Mouse (Mus musculus) neural tube, embryonic 12.5 days (tissue): ENCODE measurements at regions not wholly inside any gene's neighbourhood (a gene's known extent, or its start where the extent isn't known, plus 50 kb on each side); places are given as distances from the start of the nearest gene placed in this dataset.

Experiments used
- ATAC-seq: fragments of 200-750 bp; cut with Nextera tagmentation; 2 replicates; pipeline ENCODE4 v1.8.0; 2017; ENCODE audit warnings: low read depth, mild to moderate bottlenecking, moderate TSS enrichment, moderate library complexity; ENCODE audit not compliant: low FRiP score
- H3K27ac ChIP-seq: fragments of 300-500 bp; sonication (generic); 2 replicates; pipeline ENCODE4 v1.5.1; 2016
- H3K27me3 ChIP-seq: fragments of 300-500 bp; sonication (generic); replicated peaks from 2 replicates; pipeline ENCODE4 v1.6.1; 2016; ENCODE audit warnings: mild to moderate bottlenecking
- H3K36me3 ChIP-seq: fragments of 300-500 bp; sonication (generic); 2 replicates; pipeline ENCODE4 v1.6.1; 2016; ENCODE audit warnings: mild to moderate bottlenecking
- H3K4me1 ChIP-seq: fragments of 300-500 bp; sonication (generic); 2 replicates; pipeline ENCODE4 v1.6.1; 2016
- H3K4me2 ChIP-seq: fragments of 300-500 bp; sonication (generic); replicated peaks from 2 replicates; pipeline ENCODE4 v1.6.1; 2016; ENCODE audit warnings: mild to moderate bottlenecking
- H3K4me3 ChIP-seq: fragments of 300-500 bp; sonication (generic); 2 replicates; pipeline ENCODE4 v1.5.1; 2016
- H3K9ac ChIP-seq: fragments of 300-500 bp; sonication (generic); 2 replicates; pipeline ENCODE4 v1.6.1; 2016; ENCODE audit warnings: mild to moderate bottlenecking
- H3K9me3 ChIP-seq: fragments of 300-500 bp; sonication (generic); 2 replicates; pipeline ENCODE4 v1.6.1; 2016; ENCODE audit warnings: mild to moderate bottlenecking
- WGBS: fragments of 180-500 bp; shearing (Covaris S2); methylation state at CpG from one replicate; pipeline ENCODE4 v1.1.7; 2016; 5-methylcytosine and 5-hydroxymethylcytosine counted together

DNA sequence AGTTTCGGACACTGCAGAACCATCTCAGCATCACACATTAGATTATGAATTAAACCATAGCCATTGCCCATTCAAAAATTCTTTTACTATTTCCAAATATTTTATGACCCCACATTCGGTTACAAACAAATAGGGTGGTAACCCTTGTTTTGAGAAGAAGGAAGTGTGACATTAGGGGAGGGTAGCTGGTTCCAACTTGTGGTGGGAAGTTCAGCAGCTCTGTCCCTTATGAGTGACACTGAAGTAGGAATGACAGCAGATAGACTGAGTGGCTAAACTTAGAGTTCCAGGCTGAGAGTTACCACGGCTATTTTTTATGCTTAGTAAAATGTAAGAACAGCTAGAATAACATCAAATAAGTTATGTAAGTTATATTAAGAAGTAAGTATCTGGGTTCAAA lies 257.1 kb upstream of the Pkn2 start:
- no peak overlapping the region for H3K4me2 ChIP-seq
- H3K27me3 ChIP-seq: no peaks in the 10 kb centered on the region
- 93% methylated on average over 3 of the region's 3 CpGs for WGBS
- H3K9ac ChIP-seq: no peak overlapping the region
- no peaks in the 10 kb centered on the region for H3K9me3 ChIP-seq
- H3K27ac ChIP-seq: no peak overlapping the region
- H3K36me3 ChIP-seq: no peaks in the 10 kb centered on the region
- H3K4me1 ChIP-seq: no peaks in the 10 kb centered on the region
- no peak overlapping the region for H3K4me3 ChIP-seq
- ATAC-seq: no peak

DNA sequence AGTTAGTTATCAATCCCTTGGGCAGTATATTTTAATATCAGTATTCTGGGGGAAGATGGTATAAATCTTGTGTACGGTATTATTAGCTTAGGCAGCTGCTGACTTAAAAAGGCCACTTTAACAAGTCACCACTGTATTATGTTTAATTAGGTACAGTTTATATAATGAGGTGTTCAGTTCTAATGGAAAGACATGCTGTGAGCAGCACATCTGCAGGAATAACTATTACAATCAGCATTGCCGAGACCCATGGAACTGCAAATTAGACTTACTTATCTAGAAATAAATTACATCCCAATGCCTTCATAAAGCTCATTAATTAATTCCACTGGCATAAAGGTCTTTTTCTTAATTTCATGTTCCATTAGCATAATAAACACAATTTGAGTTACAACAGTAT lies 252.7 kb upstream of the Pkn2 start:
- no peaks in the 10 kb centered on the region for H3K9me3 ChIP-seq
- H3K4me3 ChIP-seq: no peak overlapping the region
- H3K27me3 ChIP-seq: no peaks in the 10 kb centered on the region
- H3K36me3 ChIP-seq: no peaks in the 10 kb centered on the region
- H3K4me2 ChIP-seq: no peak overlapping the region
- WGBS: 69% methylated on average over 2 of the region's 2 CpGs
- H3K4me1 ChIP-seq: no peaks in the 10 kb centered on the region
- no peak overlapping the region for H3K9ac ChIP-seq
- no peak overlapping the region for H3K27ac ChIP-seq
- peak; percentile 41; the same call in 1 of the 2 replicates for ATAC-seq

DNA sequence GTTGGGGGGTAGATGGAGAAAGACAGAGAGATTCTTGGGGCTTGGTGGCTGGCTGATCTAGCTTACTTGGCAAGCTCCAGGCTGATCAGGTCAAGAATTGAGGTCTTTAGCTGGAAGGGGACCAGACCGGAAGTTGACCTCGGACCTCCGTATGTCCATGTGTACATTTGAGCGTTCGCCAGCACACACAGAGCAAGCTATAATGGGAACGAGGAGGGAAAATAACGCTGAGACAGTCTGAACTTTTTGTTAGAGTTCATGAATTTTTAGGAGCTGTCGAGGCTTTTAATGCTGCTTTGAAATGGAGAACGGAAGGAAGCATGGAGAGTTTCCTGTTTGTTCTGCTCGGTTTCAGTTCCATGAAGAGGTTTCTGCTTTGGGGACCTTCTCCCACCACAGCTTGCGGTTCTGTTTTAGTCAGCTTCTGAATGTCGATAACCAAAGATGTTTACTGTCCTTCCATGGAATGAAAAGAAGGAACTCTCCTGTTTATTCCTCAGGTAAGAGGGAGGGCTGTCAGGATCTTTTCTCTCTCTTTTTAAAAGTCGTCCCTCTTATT lies 226.0 kb upstream of the Pkn2 start:
- Histone ChIP-seq H3K9me3 (no peaks in the 10 kb centered on the region), H3K27me3 (no peaks in the 10 kb centered on the region), H3K4me2 (no peak overlapping the region), H3K27ac (no peak overlapping the region), H3K36me3 (no peaks in the 10 kb centered on the region), H3K4me1 (peaks cover 15% of the 10 kb centered on the region), H3K9ac (no peak overlapping the region), H3K4me3 (no peak overlapping the region)
- ATAC-seq: no peak
- 75% methylated on average over 13 of the region's 13 CpGs for WGBS

DNA sequence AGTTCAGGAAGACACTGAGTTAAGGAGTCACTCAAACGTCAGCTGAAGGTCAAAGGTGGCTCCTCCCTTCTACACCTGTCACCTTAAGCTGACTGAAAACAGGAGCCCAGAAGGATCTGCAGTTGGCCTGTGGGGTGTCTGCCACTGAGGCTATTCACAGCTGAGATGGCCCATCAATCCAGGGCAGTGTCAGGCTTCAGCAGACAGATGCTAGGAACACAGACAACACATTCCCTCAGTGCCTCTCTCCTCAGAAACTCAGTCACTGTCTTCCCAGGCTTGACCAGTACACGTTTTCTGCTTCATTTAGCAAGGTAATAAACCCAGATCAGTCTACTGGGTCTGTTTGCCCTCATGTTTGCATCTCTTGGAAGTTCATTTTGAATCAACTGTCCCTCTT lies 222.9 kb upstream of the Pkn2 start:
- 17% methylated on average over 2 of the region's 2 CpGs for WGBS
- no peak for ATAC-seq
- Histone ChIP-seq H3K4me2 (no peak overlapping the region), H3K4me1 (peaks cover 18% of the 10 kb centered on the region), H3K27me3 (no peaks in the 10 kb centered on the region), H3K4me3 (no peak overlapping the region), H3K36me3 (no peaks in the 10 kb centered on the region), H3K27ac (no peak overlapping the region), H3K9ac (no peak overlapping the region), H3K9me3 (no peaks in the 10 kb centered on the region)

DNA sequence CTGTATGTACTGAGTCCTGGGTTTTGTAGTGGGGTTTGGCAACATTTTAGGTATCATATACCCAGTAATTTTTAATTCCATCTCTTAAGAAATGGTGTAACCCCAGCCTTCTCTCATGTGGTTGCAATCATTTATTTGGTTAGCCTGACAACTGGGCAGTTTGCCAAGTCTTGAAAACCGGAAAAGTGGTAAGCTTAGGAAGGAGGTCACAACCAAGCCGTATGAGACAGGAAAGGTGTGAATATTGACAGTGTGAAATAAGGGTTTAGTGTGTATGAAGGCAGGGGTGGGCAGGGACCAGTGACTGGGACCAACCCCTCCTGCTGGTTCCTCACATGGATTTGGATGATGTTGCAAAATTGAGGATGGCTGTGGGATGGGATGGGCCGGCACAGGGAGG lies 221.5 kb upstream of the Pkn2 start:
- H3K4me2 ChIP-seq: no peak overlapping the region
- peaks cover 18% of the 10 kb centered on the region for H3K4me1 ChIP-seq
- no peak for ATAC-seq
- H3K9ac ChIP-seq: no peak overlapping the region
- no peak overlapping the region for H3K4me3 ChIP-seq
- no peak overlapping the region for H3K27ac ChIP-seq
- 32% methylated on average over 3 of the region's 3 CpGs for WGBS
- H3K36me3 ChIP-seq: no peaks in the 10 kb centered on the region
- no peaks in the 10 kb centered on the region for H3K9me3 ChIP-seq
- H3K27me3 ChIP-seq: no peaks in the 10 kb centered on the region

DNA sequence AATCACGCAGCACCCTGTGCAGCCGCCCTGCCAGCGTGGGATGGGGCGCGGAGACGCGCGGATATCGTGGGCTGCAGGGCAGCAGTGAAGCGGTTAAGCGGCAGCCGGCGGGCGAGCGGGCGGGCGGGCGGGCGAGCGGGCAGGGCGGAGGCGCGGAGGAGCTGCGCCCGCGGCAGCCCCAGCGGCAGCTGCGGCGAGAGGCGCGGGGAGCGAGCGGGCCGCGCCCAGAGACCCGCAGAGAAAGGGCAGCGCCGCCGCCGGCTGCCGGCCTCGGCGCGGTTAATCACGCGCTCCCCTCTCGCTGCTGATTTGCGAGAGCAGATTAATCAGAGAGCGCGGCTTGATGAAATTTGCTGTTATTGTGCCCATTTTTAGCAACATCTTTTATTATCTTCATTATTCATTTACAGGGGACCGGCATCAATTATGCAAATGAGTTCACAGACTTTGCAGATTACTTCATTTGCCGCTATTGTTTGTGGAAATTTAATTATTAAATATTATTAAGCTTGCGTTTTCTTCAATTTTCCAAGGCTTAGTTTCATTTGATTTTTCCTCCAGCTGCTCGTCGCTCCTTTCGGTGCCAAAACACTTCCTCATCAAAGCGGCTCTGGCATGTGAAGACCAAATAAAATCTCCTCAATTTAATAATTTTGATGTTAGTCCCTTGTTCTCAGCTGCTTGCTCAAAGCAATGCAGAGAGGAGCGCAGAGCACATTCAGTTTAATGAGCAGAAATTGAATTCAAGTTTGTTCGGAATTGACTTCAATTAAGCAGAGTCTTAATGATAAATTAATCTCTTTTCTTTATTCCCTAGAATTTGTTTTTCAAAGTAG lies 219.2 kb upstream of the Pkn2 start:
- 3% methylated on average over 47 of the region's 59 CpGs for WGBS

DNA sequence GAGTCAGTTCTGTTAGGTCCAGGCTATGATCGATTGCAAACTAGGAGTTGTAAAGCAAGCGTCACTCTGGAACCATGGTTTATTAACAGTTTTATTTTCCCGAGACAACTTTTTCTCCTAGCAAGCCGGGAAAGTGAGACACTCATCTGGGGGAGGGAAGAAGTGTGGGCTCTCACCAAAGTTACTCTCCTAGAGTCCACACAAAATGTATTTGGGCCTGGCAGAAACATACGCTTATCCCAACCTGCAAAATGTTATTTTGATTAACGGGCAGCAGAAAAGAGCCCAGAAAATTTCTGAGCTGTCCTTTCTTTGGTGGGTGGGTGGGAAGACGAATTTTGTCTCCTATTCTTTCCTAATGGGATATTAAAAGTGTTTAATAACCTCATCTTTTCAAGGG lies 218.4 kb upstream of the Pkn2 start:
- Histone ChIP-seq H3K27me3 (no peaks in the 10 kb centered on the region), H3K27ac (0 out of 2 replicates have a peak overlapping the region, but pooled peaks have one; percentile 48), H3K4me2 (peak overlapping the region; percentile 75), H3K36me3 (no peaks in the 10 kb centered on the region), H3K4me1 (peaks cover 18% of the 10 kb centered on the region), H3K4me3 (no peak overlapping the region), H3K9ac (peak overlapping the region; percentile 61), H3K9me3 (no peaks in the 10 kb centered on the region)
- no peak for ATAC-seq
- WGBS: 62% methylated on average over 7 of the region's 7 CpGs

More for the DNA sequence above, 219.2 kb upstream of the Pkn2 start:
- Histone ChIP-seq H3K27ac (peak overlapping the region; percentile 48), H3K4me2 (peak overlapping the region; percentile 75), H3K4me3 (peak overlapping the region; percentile 44), H3K9ac (peak overlapping the region; percentile 61), H3K9me3 (no peaks in the 10 kb centered on the region), H3K4me1 (peaks cover 18% of the 10 kb centered on the region), H3K36me3 (no peaks in the 10 kb centered on the region), H3K27me3 (no peaks in the 10 kb centered on the region)
- peak; percentile 86 for ATAC-seq

DNA sequence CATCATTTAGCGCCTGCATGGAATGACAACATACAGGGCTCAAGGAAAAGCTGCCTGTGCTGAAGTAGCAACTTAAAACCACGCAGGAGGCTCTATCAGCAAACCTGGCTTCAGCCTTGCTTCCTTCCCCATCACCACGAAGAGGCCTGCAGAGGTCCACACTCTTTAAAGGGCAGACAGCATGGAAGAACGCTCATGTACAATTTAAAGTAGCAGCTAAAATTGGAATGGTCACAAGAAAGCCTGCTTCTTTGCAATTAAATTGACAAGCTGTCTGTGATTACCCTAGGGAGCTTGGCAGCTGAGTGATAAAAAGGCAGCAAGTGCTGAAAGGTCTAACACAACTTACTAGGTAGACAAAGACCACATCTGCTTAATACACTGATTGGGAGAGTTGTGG lies 210.4 kb upstream of the Pkn2 start:
- Histone ChIP-seq H3K9me3 (no peaks in the 10 kb centered on the region), H3K4me1 (no peaks in the 10 kb centered on the region), H3K27me3 (no peaks in the 10 kb centered on the region), H3K4me2 (no peak overlapping the region), H3K27ac (no peak overlapping the region), H3K36me3 (no peaks in the 10 kb centered on the region), H3K4me3 (no peak overlapping the region), H3K9ac (no peak overlapping the region)
- 59% methylated on average over 4 of the region's 4 CpGs for WGBS
- ATAC-seq: no peak

DNA sequence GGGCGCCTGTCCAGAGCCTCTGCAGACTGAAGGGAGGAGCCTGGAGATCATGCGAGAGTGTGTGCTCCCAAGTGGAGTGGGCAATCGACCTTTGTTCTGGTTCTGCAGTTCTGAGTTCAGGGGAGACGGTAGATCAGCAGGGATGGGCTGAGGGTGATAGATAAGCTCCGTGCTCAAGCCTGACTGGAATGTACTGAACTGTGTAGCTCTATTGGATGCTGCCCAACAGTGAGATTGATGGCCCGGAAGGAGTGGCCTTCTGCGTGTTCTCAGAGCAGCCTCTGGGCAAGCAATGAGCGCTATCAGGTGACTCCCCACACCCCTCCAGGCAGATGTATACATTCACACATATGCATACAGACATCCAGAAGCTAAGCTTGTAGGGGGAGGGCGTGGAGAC lies 209.1 kb upstream of the Pkn2 start:
- no peak overlapping the region for H3K27ac ChIP-seq
- H3K9me3 ChIP-seq: no peaks in the 10 kb centered on the region
- no peak overlapping the region for H3K4me3 ChIP-seq
- no peaks in the 10 kb centered on the region for H3K36me3 ChIP-seq
- H3K4me1 ChIP-seq: no peaks in the 10 kb centered on the region
- H3K4me2 ChIP-seq: no peak overlapping the region
- peak; percentile 44; the same call in 1 of the 2 replicates for ATAC-seq
- WGBS: 56% methylated on average over 9 of the region's 9 CpGs
- no peaks in the 10 kb centered on the region for H3K27me3 ChIP-seq
- no peak overlapping the region for H3K9ac ChIP-seq

DNA sequence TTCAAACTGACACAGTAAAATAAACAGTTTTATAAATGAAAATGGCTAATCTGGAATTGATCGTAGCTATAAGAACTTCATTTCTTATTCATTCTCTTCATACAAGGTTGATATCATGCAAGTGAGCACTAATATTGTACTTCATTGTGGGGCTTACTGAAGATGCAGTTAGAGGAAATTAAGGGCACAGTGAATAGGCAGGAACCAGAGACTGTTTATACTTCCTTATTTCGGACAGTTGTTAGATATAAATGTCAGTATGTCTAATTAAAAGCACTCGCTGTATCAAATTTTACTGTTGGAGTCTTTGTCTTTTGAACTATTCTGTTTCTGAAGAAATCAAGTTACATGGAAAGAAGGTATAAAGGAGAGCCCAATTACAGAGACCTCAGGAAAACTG lies 208.5 kb upstream of the Pkn2 start:
- Histone ChIP-seq H3K4me1 (no peaks in the 10 kb centered on the region), H3K27me3 (no peaks in the 10 kb centered on the region), H3K4me3 (no peak overlapping the region), H3K9me3 (no peaks in the 10 kb centered on the region), H3K36me3 (no peaks in the 10 kb centered on the region), H3K9ac (no peak overlapping the region), H3K27ac (no peak overlapping the region), H3K4me2 (no peak overlapping the region)
- no peak for ATAC-seq
- 93% methylated on average over 3 of the region's 3 CpGs for WGBS

DNA sequence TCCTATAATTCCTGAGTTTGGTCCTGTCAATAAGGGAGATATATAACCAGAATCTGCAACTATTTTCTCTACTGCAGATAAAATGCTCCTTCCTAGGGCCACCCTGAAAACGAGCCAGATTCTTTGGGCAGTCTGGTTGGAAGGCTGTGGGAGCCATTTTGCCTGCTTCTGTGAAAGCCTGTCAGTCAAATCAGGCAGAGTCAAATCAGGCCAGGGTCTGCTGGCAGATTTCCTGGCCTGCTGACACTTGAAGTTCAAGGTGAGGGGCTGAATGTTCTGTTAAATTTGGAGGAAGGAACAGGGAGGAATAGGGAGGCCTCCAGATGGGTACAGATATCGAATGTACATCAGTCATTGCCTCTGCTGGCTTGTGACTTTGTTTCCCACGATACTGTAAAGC lies 206.0 kb upstream of the Pkn2 start:
- H3K36me3 ChIP-seq: no peaks in the 10 kb centered on the region
- H3K27me3 ChIP-seq: no peaks in the 10 kb centered on the region
- no peaks in the 10 kb centered on the region for H3K4me1 ChIP-seq
- ATAC-seq: no peak
- no peak overlapping the region for H3K9ac ChIP-seq
- no peak overlapping the region for H3K4me3 ChIP-seq
- WGBS: 79% methylated on average over 3 of the region's 3 CpGs
- no peak overlapping the region for H3K27ac ChIP-seq
- no peaks in the 10 kb centered on the region for H3K9me3 ChIP-seq
- H3K4me2 ChIP-seq: no peak overlapping the region

DNA sequence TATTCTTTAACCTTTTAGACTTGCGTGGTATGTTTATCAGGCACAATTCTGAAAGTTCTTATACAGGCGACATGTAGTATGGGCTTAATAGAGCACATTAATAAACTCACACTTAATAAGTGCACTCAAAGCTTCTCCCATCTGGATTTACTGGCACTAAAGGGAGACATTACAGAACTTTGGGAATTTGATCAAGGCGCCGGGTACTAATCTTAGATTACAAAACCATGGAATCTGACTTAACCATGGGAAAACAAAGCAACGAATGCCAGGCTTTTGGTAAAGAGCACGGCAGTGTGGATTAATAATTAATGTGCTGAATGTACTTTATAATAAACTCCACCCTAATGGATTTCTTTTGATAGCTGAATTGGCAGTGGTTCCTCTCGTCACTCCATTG lies 196.5 kb upstream of the Pkn2 start:
- Histone ChIP-seq H3K4me1 (no peaks in the 10 kb centered on the region), H3K4me3 (no peak overlapping the region), H3K27ac (no peak overlapping the region), H3K9ac (no peak overlapping the region), H3K27me3 (no peaks in the 10 kb centered on the region), H3K4me2 (no peak overlapping the region), H3K9me3 (no peaks in the 10 kb centered on the region), H3K36me3 (no peaks in the 10 kb centered on the region)
- 85% methylated on average over 7 of the region's 7 CpGs for WGBS
- no peak for ATAC-seq

DNA sequence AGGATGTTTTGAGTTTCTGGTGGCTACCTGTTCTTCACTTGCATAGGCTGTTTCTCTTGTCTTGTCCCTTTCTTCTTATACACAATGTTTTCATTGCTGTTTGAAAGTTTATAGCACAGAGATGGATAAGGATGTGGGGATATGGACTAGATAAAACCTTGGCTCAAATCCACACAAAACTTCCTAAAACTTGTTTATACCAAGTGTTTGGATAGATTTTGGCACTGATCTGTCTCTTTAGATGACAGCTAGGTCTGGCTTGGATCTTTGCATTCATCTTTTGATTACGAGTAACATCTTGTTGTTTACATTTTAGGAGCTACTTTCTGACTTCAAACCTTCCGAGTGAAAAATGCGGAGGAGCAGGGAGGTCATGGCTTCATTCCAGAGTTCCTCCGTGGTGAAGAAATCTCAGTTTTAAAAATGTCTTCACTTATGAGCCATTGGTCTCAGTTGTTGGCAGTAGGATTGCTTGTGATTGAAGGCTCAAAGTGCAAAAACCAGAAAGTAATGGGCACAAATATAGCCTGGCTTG lies 190.1 kb upstream of the Pkn2 start:
- Histone ChIP-seq H3K9me3 (no peaks in the 10 kb centered on the region), H3K4me2 (no peak overlapping the region), H3K9ac (no peak overlapping the region), H3K4me3 (no peak overlapping the region), H3K36me3 (no peaks in the 10 kb centered on the region), H3K27me3 (no peaks in the 10 kb centered on the region), H3K4me1 (no peaks in the 10 kb centered on the region), H3K27ac (no peak overlapping the region)
- WGBS: 88% methylated on average over 4 of the region's 4 CpGs
- no peak for ATAC-seq
